Mouse (Mus musculus) midbrain, embryonic 11.5 days (tissue): ENCODE results near the gene Sqstm1. TPM values are rescaled to one million over a fixed set of nuclear protein-coding genes. Genes with fewer than 3 reads are reported as not detected.

Source experiments
- ATAC-seq: fragments of 200-750 bp; cut with Nextera tagmentation; 2 replicates; pipeline ENCODE4 v1.8.0; 2017; ENCODE audit warnings: moderate TSS enrichment, moderate library complexity; ENCODE audit not compliant: low FRiP score
- DNase-seq: peaks from one replicate; pipeline ENCODE4 v3.0.0; 2015; ENCODE audit warnings: low spot score; ENCODE audit errors: missing footprints
- H3K27ac ChIP-seq: fragments of 300-500 bp; sonication (generic); 2 replicates; pipeline ENCODE4 v1.5.1; 2014; ENCODE audit warnings: low read depth, low read length
- H3K27me3 ChIP-seq: fragments of 300-500 bp; sonication (generic); 2 replicates; pipeline ENCODE4 v1.6.1; 2014; ENCODE audit warnings: mild to moderate bottlenecking, low read length, moderate library complexity, mixed read lengths; ENCODE audit not compliant: control insufficient read depth, insufficient read depth
- H3K36me3 ChIP-seq: fragments of 300-500 bp; sonication (generic); 2 replicates; pipeline ENCODE4 v1.6.1; 2014; ENCODE audit warnings: mild to moderate bottlenecking, low read length, moderate library complexity, mixed read lengths; ENCODE audit not compliant: control insufficient read depth, insufficient read depth
- H3K4me1 ChIP-seq: fragments of 300-500 bp; sonication (generic); 2 replicates; pipeline ENCODE4 v1.6.1; 2014; ENCODE audit warnings: low read length; ENCODE audit not compliant: control insufficient read depth, insufficient read depth
- H3K4me2 ChIP-seq: fragments of 300-500 bp; sonication (generic); 2 replicates; pipeline ENCODE4 v1.6.1; 2014; ENCODE audit warnings: mild to moderate bottlenecking, moderate library complexity
- H3K4me3 ChIP-seq: fragments of 300-500 bp; sonication (generic); 2 replicates; pipeline ENCODE4 v1.5.1; 2014; ENCODE audit warnings: low read depth, low read length
- H3K9ac ChIP-seq: fragments of 300-500 bp; sonication (generic); 2 replicates; pipeline ENCODE4 v1.6.1; 2014; ENCODE audit warnings: low read length
- H3K9me3 ChIP-seq: fragments of 300-500 bp; sonication (generic); 2 replicates; pipeline ENCODE4 v1.6.1; 2016; ENCODE audit warnings: low read length; ENCODE audit not compliant: control insufficient read depth
- WGBS: fragments of 180-500 bp; shearing (Covaris S2); extraction: QIAGEN DNeasy Blood & Tissue Kit; methylation state at CpG from one replicate; pipeline ENCODE4 v1.1.7; 2014; 5-methylcytosine and 5-hydroxymethylcytosine counted together
- polyA plus RNA-seq: library from polyadenylated mRNA; unstranded; fragments of >200 nt; fragmentation: Nextera tagmentation; extraction: Ambion mirVana; gene quantifications from 2 replicates; pipeline ENCODE4 v1.2.1, GENCODE M21; 2014

Gene Sqstm1
- polyA plus RNA-seq, 1 experiment from 2014 or later, result 156 TPM

DNA sequence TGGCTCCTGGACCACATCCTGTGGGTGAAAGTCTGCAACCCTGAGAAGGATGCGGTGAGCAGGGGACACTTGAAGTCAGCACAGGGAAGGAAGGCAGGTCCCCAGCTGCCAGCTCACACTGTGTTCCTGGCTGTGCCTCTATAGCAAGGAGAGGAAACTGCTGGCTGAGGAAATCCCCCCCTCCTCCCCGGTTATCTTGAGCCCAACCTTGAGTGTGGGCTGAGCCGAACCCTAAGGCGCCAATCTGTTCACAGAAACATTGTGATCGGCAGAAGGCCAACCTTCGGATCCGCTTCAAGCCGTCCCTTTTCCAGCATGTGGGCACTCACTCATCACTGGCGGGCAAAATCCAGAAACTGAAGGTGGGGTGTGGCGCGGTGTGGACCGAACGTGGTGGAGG is 22.4 kb upstream of the Sqstm1 start:
- Histone ChIP-seq H3K27ac (no peak overlapping the region), H3K36me3 (peaks cover 13% of the 10 kb centered on the region), H3K9me3 (no peaks in the 10 kb centered on the region), H3K4me3 (no peak overlapping the region), H3K9ac (no peak overlapping the region), H3K27me3 (peaks cover 21% of the 10 kb centered on the region), H3K4me1 (peaks cover 23% of the 10 kb centered on the region), H3K4me2 (no peak overlapping the region)
- ATAC-seq (no peak), DNase-seq (no peak)
- WGBS, result 92% methylated on average over 13 of the region's 13 CpGs

DNA sequence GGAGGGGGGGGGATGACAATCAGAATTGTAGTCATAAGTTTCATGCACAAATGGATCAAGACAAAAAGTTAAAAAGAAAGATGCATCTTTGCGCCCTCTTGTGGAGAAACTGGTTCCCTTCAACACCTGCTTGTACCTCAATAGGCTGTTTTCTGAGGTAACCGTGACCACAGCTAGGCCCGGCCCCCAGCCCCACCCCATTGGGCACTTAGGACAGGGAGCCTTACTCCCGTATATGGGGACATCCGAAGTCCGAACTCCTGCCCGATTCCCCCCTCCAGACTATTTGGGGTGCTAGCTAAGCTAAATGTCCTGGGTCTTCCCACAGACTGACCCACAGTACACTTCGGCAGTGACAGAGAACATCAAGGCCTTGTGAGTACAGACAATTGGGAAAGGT is 20.8 kb upstream of the Sqstm1 start:
- WGBS, result 20% methylated on average over 8 of the region's 8 CpGs
- H3K36me3 ChIP-seq, result peaks cover 13% of the 10 kb centered on the region
- DNase-seq (peak; percentile 94), ATAC-seq (0 out of 2 replicates have a peak, but pooled peaks have one; percentile 2)
- H3K9me3 ChIP-seq, result no peaks in the 10 kb centered on the region
- H3K4me1 ChIP-seq, result peaks cover 16% of the 10 kb centered on the region
- H3K4me2 ChIP-seq, result peak overlapping the region; percentile 40
- no peak overlapping the region for H3K27ac ChIP-seq
- H3K27me3 ChIP-seq, result peaks cover 9% of the 10 kb centered on the region; the same call in 1 of the 2 replicates
- no peak overlapping the region for H3K9ac ChIP-seq
- no peak overlapping the region for H3K4me3 ChIP-seq

GRCm38 (mm10) chr11:50230481-50231304 is 20.1 kb upstream of the Sqstm1 start:
- H3K9ac ChIP-seq, result no peak overlapping the region
- H3K36me3 ChIP-seq, result peaks cover 13% of the 10 kb centered on the region
- no peak for DNase-seq
- H3K27ac ChIP-seq, result no peak overlapping the region
- H3K4me3 ChIP-seq, result no peak overlapping the region
- H3K4me2 ChIP-seq, result peak overlapping the region; percentile 40
- WGBS, result 21% methylated on average over 45 of the region's 45 CpGs
- H3K27me3 ChIP-seq, result peaks cover 9% of the 10 kb centered on the region; the same call in 1 of the 2 replicates
- 0 out of 2 replicates have a peak, but pooled peaks have one; percentile 43 for ATAC-seq
- H3K4me1 ChIP-seq, result peaks cover 19% of the 10 kb centered on the region
- H3K9me3 ChIP-seq, result no peaks in the 10 kb centered on the region

- DNase-seq, result no peak
- Histone ChIP-seq H3K27me3 (peaks cover 9% of the 10 kb centered on the region; the same call in 1 of the 2 replicates), H3K36me3 (peaks cover 10% of the 10 kb centered on the region), H3K4me3 (no peak overlapping the region), H3K9me3 (no peaks in the 10 kb centered on the region), H3K4me2 (no peak overlapping the region), H3K27ac (no peak overlapping the region), H3K4me1 (peaks cover 21% of the 10 kb centered on the region), H3K9ac (no peak overlapping the region)
- no peak for ATAC-seq
- WGBS, result 59% methylated on average over 7 of the region's 7 CpGs
Observed at GRCm38 (mm10) chr11:50229252-50229910, 18.8 kb upstream of the Sqstm1 start.

DNA sequence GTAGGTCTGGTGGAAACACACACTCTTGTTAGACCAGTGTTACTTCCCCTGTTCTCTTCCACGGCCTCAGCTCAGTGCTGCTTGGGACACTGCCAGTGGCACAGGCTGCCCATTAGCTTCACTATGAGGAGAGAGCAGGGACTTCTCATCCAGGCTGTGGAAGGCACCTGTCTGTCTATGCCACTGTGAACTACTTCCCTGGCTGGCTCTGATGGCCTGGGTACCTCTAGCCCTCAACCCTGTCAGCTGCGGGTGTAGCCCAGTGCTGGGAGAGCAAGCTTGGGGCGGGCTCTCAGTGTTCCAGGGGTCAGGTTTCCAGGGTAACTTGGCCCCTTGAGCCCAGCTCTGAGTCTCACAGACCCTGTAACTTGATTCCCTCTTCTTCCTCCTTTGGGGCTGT is 18.1 kb upstream of the Sqstm1 start:
- DNase-seq (no peak), ATAC-seq (no peak)
- 17% methylated on average over 3 of the region's 3 CpGs for WGBS
- H3K27ac ChIP-seq, result no peak overlapping the region
- H3K4me2 ChIP-seq, result no peak overlapping the region
- peaks cover 5% of the 10 kb centered on the region for H3K36me3 ChIP-seq
- peak overlapping the region; percentile 30 for H3K9ac ChIP-seq
- peaks cover 9% of the 10 kb centered on the region; the same call in 1 of the 2 replicates for H3K27me3 ChIP-seq
- no peak overlapping the region for H3K4me3 ChIP-seq
- peaks cover 26% of the 10 kb centered on the region for H3K4me1 ChIP-seq
- no peaks in the 10 kb centered on the region for H3K9me3 ChIP-seq

DNA sequence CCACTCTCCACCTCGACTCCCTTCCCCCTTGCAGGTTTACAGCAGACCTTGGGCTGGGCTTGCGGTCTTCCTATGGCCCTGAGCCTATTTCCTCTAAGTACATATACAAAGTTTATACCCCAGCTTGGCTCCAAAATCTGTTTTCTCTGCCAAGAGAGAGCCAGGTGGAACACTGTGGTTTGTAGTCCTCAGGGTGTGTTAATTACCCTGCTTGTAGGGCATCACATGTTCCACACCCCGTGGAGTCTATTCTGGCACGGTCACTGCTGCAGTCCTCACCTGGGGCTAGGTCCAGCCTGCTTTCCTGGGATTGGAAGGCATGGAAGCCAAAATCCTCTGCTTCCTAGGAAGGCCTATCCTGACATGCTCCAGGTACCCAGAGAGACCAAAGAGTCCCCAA is 17.1 kb upstream of the Sqstm1 start:
- H3K27ac ChIP-seq, result no peak overlapping the region
- H3K4me2 ChIP-seq, result no peak overlapping the region
- peaks cover 9% of the 10 kb centered on the region; the same call in 1 of the 2 replicates for H3K27me3 ChIP-seq
- peaks cover 27% of the 10 kb centered on the region for H3K4me1 ChIP-seq
- H3K36me3 ChIP-seq, result 0 out of 2 replicates have a peak, but pooled peaks cover under 1% of the 10 kb centered on the region
- no peak overlapping the region for H3K4me3 ChIP-seq
- H3K9ac ChIP-seq, result no peak overlapping the region
- H3K9me3 ChIP-seq, result no peaks in the 10 kb centered on the region
- DNase-seq (no peak), ATAC-seq (no peak)
- 94% methylated on average over 4 of the region's 4 CpGs for WGBS

- H3K4me3 ChIP-seq, result no peak overlapping the region
Observed at GRCm38 (mm10) chr11:50227226-50227625, 16.6 kb upstream of the Sqstm1 start.

GRCm38 (mm10) chr11:50226406-50226805 is 15.8 kb upstream of the Sqstm1 start:
- Histone ChIP-seq H3K27me3 (peaks cover 9% of the 10 kb centered on the region; the same call in 1 of the 2 replicates), H3K27ac (no peak overlapping the region), H3K4me2 (peak overlapping the region; percentile 96), H3K9me3 (no peaks in the 10 kb centered on the region), H3K4me3 (peak overlapping the region; percentile 88), H3K9ac (peak overlapping the region; percentile 93), H3K36me3 (no peaks in the 10 kb centered on the region), H3K4me1 (peaks cover 27% of the 10 kb centered on the region)
- WGBS, result 48% methylated on average over 2 of the region's 2 CpGs
- no peak for DNase-seq
- no peak for ATAC-seq

More at GRCm38 (mm10) chr11:50227226-50227625, 16.6 kb upstream of the Sqstm1 start:
- Histone ChIP-seq H3K36me3 (no peaks in the 10 kb centered on the region), H3K9me3 (no peaks in the 10 kb centered on the region), H3K4me1 (peaks cover 27% of the 10 kb centered on the region), H3K9ac (no peak overlapping the region), H3K27me3 (peaks cover 9% of the 10 kb centered on the region; the same call in 1 of the 2 replicates), H3K4me2 (no peak overlapping the region), H3K27ac (no peak overlapping the region)
- ATAC-seq, result no peak
- DNase-seq, result no peak
- WGBS, result 90% methylated on average over 3 of the region's 3 CpGs
